Mouse (Mus musculus) thymus, adult 2 months (tissue): Measurements from ENCODE around the gene Pld5. TPM values are rescaled to one million over a fixed set of nuclear protein-coding genes. Genes with fewer than 3 reads are reported as not detected.

Experiments used
- DNase-seq: peaks from one replicate; pipeline ENCODE4 v3.0.0; 2021
- H3K27ac ChIP-seq: fragments of 200-500 bp; 2 replicates; pipeline ENCODE4 v1.5.1; 2012; ENCODE audit warnings: low read length, control low read depth; ENCODE audit not compliant: control insufficient read depth, insufficient read depth
- H3K27me3 ChIP-seq: fragments of 200-500 bp; 2 replicates; pipeline ENCODE4 v1.6.1; 2012; ENCODE audit warnings: mild to moderate bottlenecking, low read length, moderate library complexity, mixed read lengths; ENCODE audit not compliant: control insufficient read depth, insufficient read depth
- H3K36me3 ChIP-seq: fragments of 200-500 bp; 2 replicates; pipeline ENCODE4 v1.6.1; 2012; ENCODE audit warnings: mild to moderate bottlenecking, low read length, moderate library complexity; ENCODE audit not compliant: control insufficient read depth, insufficient read depth
- H3K4me1 ChIP-seq: fragments of 200-500 bp; replicated peaks from 2 replicates; pipeline ENCODE4 v1.6.1; 2012; ENCODE audit warnings: low read length; ENCODE audit not compliant: control insufficient read depth, insufficient read depth
- H3K4me3 ChIP-seq: fragments of 200-500 bp; 2 replicates; pipeline ENCODE4 v1.5.1; 2012; ENCODE audit warnings: mild to moderate bottlenecking, low read length, control low read depth, moderate library complexity; ENCODE audit not compliant: control insufficient read depth, insufficient read depth
- CTCF ChIP-seq: fragments of 200-500 bp; IDR thresholded peaks from 2 replicates; pipeline ENCODE4 v1.5.1; 2012; ENCODE audit warnings: mild to moderate bottlenecking, control low read depth, low read length, moderate library complexity, borderline replicate concordance; ENCODE audit not compliant: control insufficient read depth, poor library complexity, insufficient read depth; ENCODE audit errors: extremely low read depth
- POLR2A ChIP-seq: fragments of 200-500 bp; IDR thresholded peaks from 2 replicates; pipeline ENCODE4 v1.6.1; 2012; ENCODE audit warnings: mild to moderate bottlenecking, low read length, control low read depth, moderate library complexity; ENCODE audit not compliant: control insufficient read depth, poor library complexity, insufficient read depth; ENCODE audit errors: extremely low read depth
- WGBS: fragments of 180-500 bp; shearing (Covaris S2); methylation state at CpG from one replicate; pipeline ENCODE4 v1.1.7; 2018; 5-methylcytosine and 5-hydroxymethylcytosine counted together
- polyA plus RNA-seq: library from polyadenylated mRNA; depleted of rRNA; stranded (reverse); fragments of >200 nt; gene quantifications from 2 replicates; pipeline ENCODE4 v1.2.3, GENCODE M21; 2012

Gene Pld5
- polyA plus RNA-seq, 1 experiment, result 0.08 TPM

- no peaks in the 10 kb centered on the region for H3K36me3 ChIP-seq
- H3K4me1 ChIP-seq, result no peaks in the 10 kb centered on the region
- H3K27ac ChIP-seq, result no peak overlapping the region
- 79% methylated on average over 2 of the region's 2 CpGs for WGBS
- H3K27me3 ChIP-seq, result no peaks in the 10 kb centered on the region
- TF ChIP-seq POLR2A (no peak), CTCF (no peak)
- H3K4me3 ChIP-seq, result no peak overlapping the region
- no peak for DNase-seq
These were observed 80.4 kb downstream of the Pld5 start for GRCm38 (mm10) chr1:176194727-176195126.

DNA sequence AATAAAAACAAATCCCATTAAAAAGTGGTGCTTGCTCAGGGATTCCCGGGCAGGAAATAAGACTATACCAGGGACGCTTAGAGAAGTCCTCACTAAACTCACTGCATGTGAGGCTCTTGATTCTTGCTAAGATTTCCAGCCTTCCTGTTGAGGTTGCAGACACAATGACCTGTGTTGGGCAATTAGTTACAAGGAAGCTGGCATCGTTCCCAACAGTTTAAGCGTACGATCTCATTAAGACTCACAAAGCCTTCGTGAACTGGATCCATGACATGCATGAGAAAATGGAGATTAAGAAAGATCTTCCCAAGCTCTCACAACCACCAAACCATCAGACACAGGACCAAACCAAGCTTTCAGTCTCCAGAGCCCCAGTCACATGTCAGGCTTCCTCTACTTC, 91.1 kb downstream of the Pld5 start:
- 76% methylated on average over 6 of the region's 6 CpGs for WGBS
- DNase-seq, result no peak

GRCm38 (mm10) chr1:176174971-176175370, 100.1 kb downstream of the Pld5 start:
- no peak for DNase-seq
- Histone ChIP-seq H3K27me3 (no peaks in the 10 kb centered on the region), H3K27ac (no peak overlapping the region), H3K36me3 (no peaks in the 10 kb centered on the region), H3K4me3 (no peak overlapping the region), H3K4me1 (no peaks in the 10 kb centered on the region)
- TF ChIP-seq CTCF, result no peak
- no peak for TF ChIP-seq POLR2A
- WGBS, result 85% methylated on average over 1 of the region's 1 CpGs

More for the DNA sequence above, 91.1 kb downstream of the Pld5 start:
- H3K27me3 ChIP-seq, result no peaks in the 10 kb centered on the region
- TF ChIP-seq POLR2A (no peak), CTCF (no peak)
- no peak overlapping the region for H3K27ac ChIP-seq
- H3K4me3 ChIP-seq, result no peak overlapping the region
- H3K4me1 ChIP-seq, result no peaks in the 10 kb centered on the region
- no peaks in the 10 kb centered on the region for H3K36me3 ChIP-seq

GRCm38 (mm10) chr1:176167784-176168183, 107.3 kb downstream of the Pld5 start:
- H3K4me1 ChIP-seq, result no peaks in the 10 kb centered on the region
- no peaks in the 10 kb centered on the region for H3K27me3 ChIP-seq
- H3K27ac ChIP-seq, result no peak overlapping the region
- DNase-seq, result no peak
- no peak for TF ChIP-seq POLR2A
- TF ChIP-seq CTCF, result no peak
- H3K4me3 ChIP-seq, result no peak overlapping the region
- H3K36me3 ChIP-seq, result no peaks in the 10 kb centered on the region
- WGBS, result 73% methylated on average over 5 of the region's 5 CpGs

DNA sequence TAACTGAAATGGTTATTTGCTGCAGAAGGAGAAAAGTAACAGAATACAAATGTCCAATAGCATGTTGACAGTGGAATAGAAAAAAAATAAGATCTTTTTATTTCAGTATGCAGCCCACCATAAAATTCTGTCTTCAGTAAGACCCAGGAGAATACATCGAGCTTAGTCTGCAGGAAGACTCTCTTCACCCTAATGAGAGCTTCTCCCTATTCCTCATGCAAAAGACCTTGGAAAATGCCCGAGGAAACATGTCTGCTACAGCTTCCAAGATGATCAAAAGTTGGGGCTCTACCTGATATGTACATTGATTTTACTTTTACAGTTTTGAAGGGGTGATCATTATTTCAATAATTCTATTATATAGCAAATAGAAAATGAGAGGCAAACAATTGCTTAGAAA, 108.0 kb downstream of the Pld5 start:
- H3K27ac ChIP-seq, result no peak overlapping the region
- no peak for TF ChIP-seq POLR2A
- no peak for TF ChIP-seq CTCF
- WGBS, result 77% methylated on average over 2 of the region's 2 CpGs
- H3K36me3 ChIP-seq, result no peaks in the 10 kb centered on the region
- DNase-seq, result no peak
- H3K4me3 ChIP-seq, result no peak overlapping the region
- no peaks in the 10 kb centered on the region for H3K4me1 ChIP-seq
- no peaks in the 10 kb centered on the region for H3K27me3 ChIP-seq

DNA sequence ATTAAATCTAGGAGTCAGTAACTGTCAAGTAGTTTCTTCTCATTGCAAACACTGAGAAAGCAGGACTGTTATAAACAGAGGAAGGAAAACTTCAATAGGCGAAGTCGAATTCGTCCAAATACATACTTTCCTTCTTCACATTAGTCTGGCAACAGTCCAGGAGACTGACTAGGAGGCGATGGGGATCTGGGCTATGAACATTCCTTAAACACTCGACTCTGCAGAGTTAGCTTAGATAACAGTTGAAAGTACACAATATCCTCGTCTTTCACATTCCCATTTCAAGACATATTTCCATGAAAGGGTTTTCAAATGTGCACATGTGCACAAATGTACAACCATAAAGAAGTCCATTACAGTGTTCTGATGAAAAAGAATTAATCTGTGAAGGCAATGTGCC, 129.8 kb downstream of the Pld5 start:
- DNase-seq, result no peak
- Histone ChIP-seq H3K4me1 (no peaks in the 10 kb centered on the region), H3K27me3 (no peaks in the 10 kb centered on the region), H3K27ac (no peak overlapping the region), H3K36me3 (no peaks in the 10 kb centered on the region), H3K4me3 (no peak overlapping the region)
- 81% methylated on average over 6 of the region's 6 CpGs for WGBS
- TF ChIP-seq POLR2A, result no peak
- no peak for TF ChIP-seq CTCF

DNA sequence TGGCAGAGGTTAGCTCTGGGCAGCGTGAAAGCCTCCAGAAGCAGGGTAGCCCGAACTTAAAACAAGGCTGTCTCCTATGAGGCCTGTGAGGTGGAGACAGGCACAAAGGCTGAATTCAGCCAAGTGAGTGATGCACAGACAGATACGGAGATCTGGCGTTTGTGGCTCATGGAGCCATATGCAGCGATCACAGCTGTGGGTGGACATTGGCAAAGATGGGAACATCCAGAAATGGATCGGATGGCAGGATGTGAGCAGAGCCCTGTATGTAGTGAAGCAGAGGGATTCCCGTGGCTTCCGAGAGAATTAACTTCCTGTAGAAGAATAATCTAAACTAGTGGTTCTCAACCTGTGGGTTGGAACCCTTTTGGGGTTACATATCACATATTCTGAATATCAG, 140.7 kb downstream of the Pld5 start:
- DNase-seq, result no peak
- no peak overlapping the region for H3K4me3 ChIP-seq
- no peaks in the 10 kb centered on the region for H3K36me3 ChIP-seq
- WGBS, result 89% methylated on average over 8 of the region's 8 CpGs
- H3K27ac ChIP-seq, result no peak overlapping the region
- TF ChIP-seq CTCF, result no peak
- no peak for TF ChIP-seq POLR2A
- H3K27me3 ChIP-seq, result no peaks in the 10 kb centered on the region
- H3K4me1 ChIP-seq, result no peaks in the 10 kb centered on the region
